Mouse (Mus musculus): ENCODE data around the gene Ugt2a1. TPM values are rescaled to one million over a fixed set of nuclear protein-coding genes. Genes with fewer than 3 reads are reported as not detected.
"Not testable (repeated sequence)": the region's sequence is repeated elsewhere in the genome, so short reads cannot be mapped to it uniquely, and the experiment has no call there.

Gene Ugt2a1
- total RNA-seq, 2 experiments from 2014 or later, result not detected

- DNase-seq (ENCODE audit: extremely low spot score in 1 of 2, low spot score in 2 of 2), result no peak
- H3K27ac ChIP-seq, result no peak overlapping the region
- TF ChIP-seq CTCF (IDR thresholded peaks at IDR 0.05), result no peak
- H3K4me3 ChIP-seq, result no peak overlapping the region
- intact Hi-C loops (cut with DNase I), result no loop called here
These were observed 34.3 kb downstream of the Ugt2a1 start for GRCm38 (mm10) chr5:87456216-87456850.

GRCm38 (mm10) chr5:87455519-87455918 is 35.2 kb downstream of the Ugt2a1 start:
- intact Hi-C loops (cut with DNase I), result no loop called here
- H3K4me3 ChIP-seq, result no peak overlapping the region
- H3K27ac ChIP-seq, result no peak overlapping the region
- no peak for TF ChIP-seq CTCF (IDR thresholded peaks at IDR 0.05)
- DNase-seq (ENCODE audit: extremely low spot score in 1 of 2, low spot score in 2 of 2), result no peak

GRCm38 (mm10) chr5:87452514-87452913 is 38.2 kb downstream of the Ugt2a1 start:
- H3K27ac ChIP-seq; H3K4me3 ChIP-seq; intact Hi-C loops (cut with DNase I); DNase-seq (ENCODE audit: extremely low spot score in 1 of 2, low spot score in 2 of 2): not testable (repeated sequence)

- peak in 1 of 2 experiments; percentile 8 for DNase-seq (ENCODE audit: extremely low spot score in 1 of 2, low spot score in 2 of 2)
- Histone ChIP-seq H3K4me3 (no peak overlapping the region), H3K27ac (no peak overlapping the region)
- intact Hi-C loops (cut with DNase I), result loop anchor here (10.0 kb wide), 3 partner anchors 291 to 581 kb away; partner anchors contain the start of gene Ugt2b5
- TF ChIP-seq CTCF (IDR thresholded peaks at IDR 0.05), result peak; percentile 60
These were observed 54.4 kb downstream of the Ugt2a1 start for GRCm38 (mm10) chr5:87436264-87436663.

GRCm38 (mm10) chr5:87425676-87426075 is 65.0 kb downstream of the Ugt2a1 start:
- DNase-seq (ENCODE audit: extremely low spot score in 1 of 2, low spot score in 2 of 2), result no peak
- intact Hi-C loops (cut with DNase I), result no loop called here
- no peak for TF ChIP-seq CTCF (IDR thresholded peaks at IDR 0.05)
- Histone ChIP-seq H3K4me3 (no peak overlapping the region), H3K27ac (no peak overlapping the region)

GRCm38 (mm10) chr5:87424041-87424440 is 66.6 kb downstream of the Ugt2a1 start, which contains the start of gene Ugt2b38:
Ugt2b38 (minus strand) TSS chr5:87424203.
- H3K4me3 ChIP-seq; DNase-seq (ENCODE audit: extremely low spot score in 1 of 2, low spot score in 2 of 2); intact Hi-C loops (cut with DNase I); H3K27ac ChIP-seq: not testable (repeated sequence)

Other genes with a start within 250 kb of the Ugt2a1 start
- not detected for gene Ugt2b37, start 236.1 kb downstream of the Ugt2a1 start, total RNA-seq (2021)
- not detected for gene Ugt2a3, start 153.7 kb downstream of the Ugt2a1 start, total RNA-seq (2021)
- not detected for gene Ugt2b38, start 66.7 kb downstream of the Ugt2a1 start, total RNA-seq (2021)
- gene Ugt2a2, start 8.6 kb downstream of the Ugt2a1 start, total RNA-seq (2021), result not detected
- not detected for gene Gm43638, start 4.1 kb downstream of the Ugt2a1 start, total RNA-seq (2021)
- not detected for gene Sult1b1, start 47.3 kb upstream of the Ugt2a1 start, total RNA-seq (2021)
- gene Sult1d1, start 78.2 kb upstream of the Ugt2a1 start, total RNA-seq (2021), result not detected
- gene Sult1e1, start 100.7 kb upstream of the Ugt2a1 start, total RNA-seq (2021), result not detected
- gene Csn1s1, start 175.3 kb upstream of the Ugt2a1 start, total RNA-seq (2021), result not detected
- gene Csn2, start 208.8 kb upstream of the Ugt2a1 start, total RNA-seq (2021), result not detected

Measured in left cerebral cortex, adult 2 months (tissue).